Mouse (Mus musculus): ENCODE results near the gene Smim26. TPM values are rescaled to one million over a fixed set of nuclear protein-coding genes. Genes with fewer than 3 reads are reported as not detected.
A peak's percentile ranks its signal among the peaks of the same experiment; 100 is the strongest.
"Not testable (repeated sequence)": the region's sequence is repeated elsewhere in the genome, so short reads cannot be mapped to it uniquely, and the experiment has no call there.

Gene Smim26
- 43.3 and 46.0 TPM in 2 replicates for polyA plus RNA-seq (2016; fragmentation: Nextera tagmentation; extraction: Ambion mirVana)

DNA sequence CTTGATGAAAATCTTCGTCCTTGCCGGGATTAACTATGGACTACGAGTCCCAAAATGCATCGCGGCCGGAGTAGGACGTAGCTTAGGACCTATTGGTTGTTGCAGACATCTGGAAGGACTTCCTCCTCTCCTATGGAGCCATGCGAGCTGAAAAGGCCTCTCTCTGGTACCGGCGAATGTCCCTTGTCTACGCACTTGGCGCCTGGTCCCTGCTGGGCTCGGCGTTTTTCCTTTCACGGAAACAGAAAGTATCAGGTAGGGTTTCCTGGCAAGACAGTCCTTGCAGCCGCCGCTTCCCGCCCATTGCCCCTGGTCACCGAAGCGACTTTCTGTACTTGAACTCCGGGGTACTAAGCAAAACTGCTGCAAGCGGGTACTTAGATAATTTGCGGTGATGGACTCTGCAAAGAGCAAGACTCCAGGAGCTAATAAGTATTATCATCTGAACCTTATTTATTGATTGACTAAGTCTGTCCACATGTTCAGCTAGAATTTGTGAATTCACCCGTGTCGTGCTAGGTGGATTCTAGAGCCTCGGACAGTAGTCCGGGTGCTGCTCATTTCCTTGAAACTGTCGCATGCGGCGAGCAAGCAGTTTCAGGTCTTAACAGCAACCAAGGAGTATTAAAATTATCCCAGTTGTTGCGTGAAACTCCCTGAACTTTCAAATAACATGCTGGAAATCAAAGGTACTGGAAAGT, at the start of gene Smim26:
Gene Smim26, plus strand, starts transcription at position 104 of the 701 bp plus-strand sequence.
- Histone ChIP-seq H3K9ac (replicated peaks) (peak within 1 kb of the TSS; percentile 67), H3K27ac (no peak within 1 kb of the TSS), H3K36me3 (peaks cover 32% of the 10 kb centered on the region), H3K9me3 (no peaks in the 10 kb centered on the region), H3K4me3 (replicated peaks) (peak within 1 kb of the TSS; percentile 63), H3K4me1 (replicated peaks) (no peaks in the 10 kb centered on the region), H3K4me2 (peak within 1 kb of the TSS; percentile 69), H3K27me3 (no peaks in the 10 kb centered on the region)
- 2% methylated on average over 31 of the region's 31 CpGs for whole genome bisulfite sequencing
- peak; percentile 97 for ATAC-seq (ENCODE audit: insufficient number of reproducible peaks, insufficient read depth, low FRiP score, low TSS enrichment, low read depth)

DNA sequence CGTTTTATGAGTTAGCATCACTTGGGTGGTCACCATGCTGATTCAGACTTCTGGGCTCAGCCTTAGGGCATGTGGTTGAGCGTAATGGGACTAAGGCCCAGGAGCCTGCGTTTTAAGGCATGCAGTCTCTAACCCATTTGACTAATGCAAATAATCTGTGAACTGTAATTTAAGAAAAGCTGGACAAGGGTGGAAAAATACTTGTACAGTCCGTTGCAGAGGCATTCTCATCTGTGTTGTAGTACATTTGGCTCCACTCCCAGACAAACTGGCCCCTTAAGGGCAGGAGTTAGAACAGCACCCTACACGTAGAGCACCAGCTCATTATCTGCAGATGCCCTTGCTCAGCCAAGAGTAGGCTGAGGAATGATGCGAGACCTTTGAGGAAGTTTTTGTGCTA, 49.2 kb upstream of the Smim26 start:
- Histone ChIP-seq H3K9me3 (no peaks in the 10 kb centered on the region), H3K9ac (replicated peaks) (no peak overlapping the region), H3K36me3 (peaks cover 80% of the 10 kb centered on the region), H3K27me3 (no peaks in the 10 kb centered on the region), H3K4me3 (replicated peaks) (no peak overlapping the region), H3K4me2 (no peak overlapping the region), H3K27ac (no peak overlapping the region), H3K4me1 (replicated peaks) (0 out of 2 replicates have a peak, but pooled peaks cover 2% of the 10 kb centered on the region)
- WGBS, result 89% methylated on average over 6 of the region's 6 CpGs
- ATAC-seq (ENCODE audit: insufficient number of reproducible peaks, insufficient read depth, low FRiP score, low TSS enrichment, low read depth), result no peak

DNA sequence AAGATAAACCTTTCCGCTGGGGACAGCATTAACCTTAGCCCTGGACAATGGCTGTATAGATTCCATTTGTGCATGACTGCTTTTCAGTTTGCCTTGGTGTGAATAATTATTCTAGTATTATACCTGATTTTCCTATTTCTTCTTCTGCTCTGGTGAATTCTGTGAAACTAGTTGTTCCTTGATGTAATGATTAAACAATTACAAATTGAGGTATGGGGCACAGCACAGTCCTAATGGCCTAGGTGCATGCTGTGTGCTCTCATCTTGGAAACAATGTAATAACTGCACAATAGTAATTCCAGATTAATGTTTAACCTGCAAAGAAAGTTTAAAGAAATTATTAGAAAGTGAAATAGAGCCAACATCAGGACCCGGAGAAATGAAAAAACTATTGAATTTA, 48.8 kb upstream of the Smim26 start:
- Histone ChIP-seq H3K9me3 (no peaks in the 10 kb centered on the region), H3K4me2 (no peak overlapping the region), H3K4me3 (replicated peaks) (no peak overlapping the region), H3K36me3 (peaks cover 75% of the 10 kb centered on the region), H3K27me3 (no peaks in the 10 kb centered on the region), H3K27ac (no peak overlapping the region), H3K4me1 (replicated peaks) (0 out of 2 replicates have a peak, but pooled peaks cover 2% of the 10 kb centered on the region), H3K9ac (replicated peaks) (no peak overlapping the region)
- no peak for ATAC-seq (ENCODE audit: insufficient number of reproducible peaks, insufficient read depth, low FRiP score, low TSS enrichment, low read depth)
- WGBS, result 93% methylated on average over 2 of the region's 2 CpGs

DNA sequence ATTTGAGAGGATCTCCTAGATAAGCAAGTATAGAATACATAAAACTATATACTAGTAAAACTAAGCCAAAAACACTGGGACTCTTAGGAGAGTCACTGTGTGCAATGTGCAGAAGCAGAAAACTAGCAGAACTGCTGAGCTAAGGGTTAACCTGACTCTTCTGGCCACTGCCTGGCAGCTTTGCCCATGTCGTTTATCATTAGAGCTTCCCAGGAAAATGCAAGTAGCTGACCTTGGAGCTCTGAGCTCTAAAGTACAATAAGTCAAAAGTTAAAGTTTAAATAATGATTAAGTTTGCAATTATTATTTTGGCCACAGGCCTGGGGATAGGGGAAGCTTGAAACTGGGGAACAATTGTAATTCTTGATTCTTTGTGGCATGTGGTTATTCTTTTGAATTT, 48.4 kb upstream of the Smim26 start:
- Histone ChIP-seq H3K4me1 (replicated peaks) (0 out of 2 replicates have a peak, but pooled peaks cover 2% of the 10 kb centered on the region), H3K9ac (replicated peaks) (no peak overlapping the region), H3K27me3 (no peaks in the 10 kb centered on the region), H3K4me2 (no peak overlapping the region), H3K4me3 (replicated peaks) (no peak overlapping the region), H3K36me3 (peaks cover 71% of the 10 kb centered on the region), H3K9me3 (no peaks in the 10 kb centered on the region), H3K27ac (no peak overlapping the region)
- ATAC-seq (ENCODE audit: insufficient number of reproducible peaks, insufficient read depth, low FRiP score, low TSS enrichment, low read depth), result no peak
- 50% methylated on average over 1 of the region's 1 CpGs for WGBS

DNA sequence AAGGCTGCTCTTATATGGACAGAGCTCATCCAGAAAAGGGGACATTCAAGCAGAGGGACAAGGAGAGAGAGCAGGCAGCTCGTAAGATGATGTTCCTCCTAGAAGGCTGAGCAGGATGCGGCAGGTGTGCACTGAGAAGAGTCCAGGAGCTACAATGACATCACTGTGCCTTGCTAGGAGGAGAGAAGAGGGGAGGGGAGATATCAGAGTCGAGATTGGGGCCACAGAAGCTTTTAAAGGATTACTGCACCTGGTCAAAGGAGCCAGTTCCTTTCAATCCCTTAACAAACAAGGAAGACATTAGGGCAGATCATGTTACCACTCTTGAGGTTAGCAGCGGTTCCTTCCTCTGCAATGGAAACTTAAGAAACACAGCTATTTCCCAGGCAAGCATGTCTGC, 46.3 kb upstream of the Smim26 start:
- Histone ChIP-seq H3K27me3 (no peaks in the 10 kb centered on the region), H3K9ac (replicated peaks) (no peak overlapping the region), H3K4me3 (replicated peaks) (no peak overlapping the region), H3K4me2 (no peak overlapping the region), H3K36me3 (peaks cover 57% of the 10 kb centered on the region), H3K9me3 (no peaks in the 10 kb centered on the region), H3K4me1 (replicated peaks) (0 out of 2 replicates have a peak, but pooled peaks cover 2% of the 10 kb centered on the region), H3K27ac (no peak overlapping the region)
- WGBS, result 79% methylated on average over 4 of the region's 4 CpGs
- ATAC-seq (ENCODE audit: insufficient number of reproducible peaks, insufficient read depth, low FRiP score, low TSS enrichment, low read depth), result no peak

DNA sequence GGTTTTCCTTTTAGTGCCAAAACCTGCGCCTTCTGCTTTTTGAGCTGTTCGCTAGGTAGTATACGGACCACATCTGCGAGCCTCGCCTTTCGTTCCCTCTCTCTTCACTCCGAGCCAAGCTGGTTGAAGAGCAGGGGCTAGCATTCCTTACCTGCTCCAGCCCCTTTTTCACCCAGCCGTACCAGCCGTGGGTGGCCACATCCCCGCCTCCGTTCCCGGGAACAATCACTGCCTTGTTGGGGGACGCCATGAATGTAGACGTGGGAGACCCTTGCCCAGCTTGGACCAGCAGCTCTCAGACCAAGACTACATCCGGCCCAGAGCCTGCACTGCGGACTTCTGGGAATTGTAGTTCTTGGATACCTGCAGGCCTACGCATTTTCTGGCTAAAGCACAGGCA, 43.3 kb upstream of the Smim26 start, which contains the start of gene Rbbp9:
Gene Rbbp9, minus strand, starts transcription at position 341 of the 400 bp plus-strand sequence.
- whole genome bisulfite sequencing, result under 1% methylated on average over 17 of the region's 17 CpGs
- peak; percentile 97 for ATAC-seq (ENCODE audit: insufficient number of reproducible peaks, insufficient read depth, low FRiP score, low TSS enrichment, low read depth)
- H3K9me3 ChIP-seq, result no peaks in the 10 kb centered on the region
- H3K27ac ChIP-seq, result peak within 1 kb of the TSS; percentile 94
- peak within 1 kb of the TSS; percentile 58 for H3K4me2 ChIP-seq
- 0 out of 2 replicates have a peak, but pooled peaks cover 5% of the 10 kb centered on the region for H3K4me1 ChIP-seq (replicated peaks)
- H3K36me3 ChIP-seq, result peaks cover 30% of the 10 kb centered on the region
- H3K9ac ChIP-seq (replicated peaks), result peak within 1 kb of the TSS; percentile 75
- H3K4me3 ChIP-seq (replicated peaks), result peak within 1 kb of the TSS; percentile 61
- no peaks in the 10 kb centered on the region for H3K27me3 ChIP-seq

DNA sequence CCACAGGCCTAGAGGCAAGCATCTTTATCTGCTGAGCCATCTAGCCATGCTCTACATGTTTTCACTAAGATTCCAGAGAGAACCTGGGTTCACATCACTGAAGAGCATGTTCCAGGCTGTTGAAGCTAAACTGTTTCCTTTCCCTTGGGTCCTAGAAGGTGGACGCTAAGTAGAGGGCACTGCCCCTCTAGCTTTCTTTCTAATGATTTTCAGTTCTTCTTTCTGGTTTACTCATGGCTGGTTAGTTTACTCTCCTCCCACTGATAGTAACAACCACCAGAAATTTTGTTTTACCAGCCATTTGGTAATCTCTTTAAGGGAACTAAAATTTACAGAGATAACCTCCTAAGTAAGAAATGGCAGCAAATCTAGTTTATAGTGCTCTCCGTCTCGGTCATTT, 39.9 kb upstream of the Smim26 start:
- no peak overlapping the region for H3K27ac ChIP-seq
- WGBS, result 90% methylated on average over 3 of the region's 3 CpGs
- peaks cover under 1% of the 10 kb centered on the region; the same call in 1 of the 2 replicates for H3K36me3 ChIP-seq
- no peak overlapping the region for H3K4me3 ChIP-seq (replicated peaks)
- H3K27me3 ChIP-seq, result no peaks in the 10 kb centered on the region
- ATAC-seq (ENCODE audit: insufficient number of reproducible peaks, insufficient read depth, low FRiP score, low TSS enrichment, low read depth), result no peak
- H3K4me2 ChIP-seq, result no peak overlapping the region
- no peak overlapping the region for H3K9ac ChIP-seq (replicated peaks)
- no peaks in the 10 kb centered on the region for H3K9me3 ChIP-seq
- H3K4me1 ChIP-seq (replicated peaks), result peaks cover 16% of the 10 kb centered on the region

DNA sequence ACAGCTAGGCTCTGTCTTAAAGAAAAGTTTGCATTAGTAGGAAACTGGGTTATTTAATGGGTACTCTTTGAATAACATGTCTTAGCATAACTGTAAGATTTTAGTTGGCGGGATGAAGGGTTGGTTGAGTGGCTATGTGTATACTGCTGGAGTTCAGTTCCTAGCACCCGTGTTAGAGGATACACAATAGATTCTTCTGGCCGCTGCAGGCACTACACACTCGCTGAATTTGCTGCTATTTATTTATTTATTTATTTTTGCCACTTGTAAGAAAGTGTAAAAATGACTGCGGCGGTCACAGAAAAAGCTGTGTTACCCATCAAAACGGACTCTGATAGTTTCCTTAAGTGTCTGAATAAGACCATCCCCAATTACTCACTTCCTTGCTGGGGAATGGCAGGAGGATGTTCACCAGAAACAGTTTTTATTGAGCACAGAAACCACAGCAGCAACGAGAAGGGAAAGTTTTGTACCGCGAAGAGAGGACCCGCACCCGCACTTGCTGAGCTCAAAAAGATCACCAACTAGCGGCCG, 38.5 kb upstream of the Smim26 start:
- H3K4me1 ChIP-seq (replicated peaks), result peaks cover 14% of the 10 kb centered on the region
- no peaks in the 10 kb centered on the region for H3K27me3 ChIP-seq
- peaks cover 15% of the 10 kb centered on the region; the same call in 1 of the 2 replicates for H3K36me3 ChIP-seq
- H3K27ac ChIP-seq, result peak overlapping the region; percentile 93
- no peak for ATAC-seq (ENCODE audit: insufficient number of reproducible peaks, insufficient read depth, low FRiP score, low TSS enrichment, low read depth)
- H3K9ac ChIP-seq (replicated peaks), result peak overlapping the region; percentile 80
- H3K4me2 ChIP-seq, result peak overlapping the region; percentile 63
- H3K4me3 ChIP-seq (replicated peaks), result peak overlapping the region; percentile 75
- WGBS, result 3% methylated on average over 14 of the region's 14 CpGs
- no peaks in the 10 kb centered on the region for H3K9me3 ChIP-seq

DNA sequence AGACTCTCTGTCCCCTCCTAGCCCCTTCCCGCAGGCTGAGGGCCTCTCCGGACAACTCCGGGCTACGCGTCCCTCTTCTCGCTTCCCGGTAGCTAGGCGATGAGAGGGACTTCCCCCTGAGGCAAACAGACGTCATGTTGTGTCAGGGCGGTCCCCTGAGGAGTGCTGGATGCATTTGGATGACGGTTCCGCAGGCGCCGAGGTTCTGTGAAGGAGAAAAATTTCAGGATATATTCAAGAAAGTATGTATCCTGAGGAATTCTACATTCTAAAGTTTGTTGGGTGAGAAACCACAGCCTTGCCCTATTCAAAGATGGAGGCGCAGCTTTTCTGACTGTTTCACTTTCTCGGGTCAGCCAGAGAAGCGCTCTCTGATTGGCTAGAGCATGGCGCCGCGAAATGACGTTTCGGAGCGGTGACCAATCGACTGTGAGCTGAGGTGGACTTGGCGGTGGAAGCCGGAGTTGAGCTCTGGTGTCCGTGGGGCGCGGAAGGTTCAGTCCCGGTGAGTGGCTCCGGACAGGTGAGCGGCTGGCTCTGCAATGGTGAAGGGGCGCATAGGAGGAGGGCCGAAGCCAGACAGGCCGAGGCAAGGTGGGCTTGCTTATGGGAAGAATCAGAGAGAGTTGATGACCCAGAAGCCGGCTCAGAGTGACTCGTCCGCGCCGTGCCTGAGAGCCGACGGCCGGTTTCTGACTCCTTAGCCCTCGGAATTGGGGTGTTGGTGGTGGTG, 37.9 kb upstream of the Smim26 start, which contains the start of gene Sec23b:
Gene Sec23b, plus strand, starts transcription at position 410 of the 733 bp plus-strand sequence.
- H3K9me3 ChIP-seq, result no peaks in the 10 kb centered on the region
- peak within 1 kb of the TSS; percentile 75 for H3K4me3 ChIP-seq (replicated peaks)
- under 1% methylated on average over 44 of the region's 44 CpGs for WGBS
- peak; percentile 95 for ATAC-seq (ENCODE audit: insufficient number of reproducible peaks, insufficient read depth, low FRiP score, low TSS enrichment, low read depth)
- H3K27me3 ChIP-seq, result no peaks in the 10 kb centered on the region
- peak within 1 kb of the TSS; percentile 80 for H3K9ac ChIP-seq (replicated peaks)
- H3K27ac ChIP-seq, result peak within 1 kb of the TSS; percentile 93
- H3K36me3 ChIP-seq, result peaks cover 16% of the 10 kb centered on the region; the same call in 1 of the 2 replicates
- H3K4me2 ChIP-seq, result peak within 1 kb of the TSS; percentile 63
- H3K4me1 ChIP-seq (replicated peaks), result peaks cover 14% of the 10 kb centered on the region

DNA sequence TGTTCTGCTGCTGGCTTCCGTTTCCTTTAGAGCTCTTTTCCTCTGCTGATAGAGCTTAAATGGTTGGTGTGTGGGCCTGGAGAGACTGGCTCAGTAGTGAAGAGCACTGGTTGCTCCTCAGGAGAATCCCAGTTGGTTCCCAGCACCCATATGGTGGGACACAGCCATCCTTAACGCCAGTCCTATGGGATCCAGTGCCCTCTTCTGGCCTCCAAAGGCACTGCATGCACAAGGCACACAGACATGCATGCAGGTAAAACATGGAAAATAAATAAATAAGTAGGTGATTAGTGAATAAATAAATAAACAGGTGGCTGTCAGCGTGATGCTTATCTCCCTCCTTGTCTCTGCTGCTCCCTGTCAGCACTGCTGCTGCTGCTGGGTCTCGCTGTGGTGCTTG, 5.1 kb upstream of the Smim26 start:
- Histone ChIP-seq H3K36me3 (peaks cover 70% of the 10 kb centered on the region), H3K27ac (no peak overlapping the region), H3K27me3 (no peaks in the 10 kb centered on the region), H3K4me3 (replicated peaks) (no peak overlapping the region), H3K4me1 (replicated peaks) (no peaks in the 10 kb centered on the region), H3K9ac (replicated peaks) (no peak overlapping the region), H3K9me3 (no peaks in the 10 kb centered on the region; the same call in 1 of the 2 replicates), H3K4me2 (no peak overlapping the region)
- WGBS, result 82% methylated on average over 4 of the region's 4 CpGs
- no peak for ATAC-seq (ENCODE audit: insufficient number of reproducible peaks, insufficient read depth, low FRiP score, low TSS enrichment, low read depth)

DNA sequence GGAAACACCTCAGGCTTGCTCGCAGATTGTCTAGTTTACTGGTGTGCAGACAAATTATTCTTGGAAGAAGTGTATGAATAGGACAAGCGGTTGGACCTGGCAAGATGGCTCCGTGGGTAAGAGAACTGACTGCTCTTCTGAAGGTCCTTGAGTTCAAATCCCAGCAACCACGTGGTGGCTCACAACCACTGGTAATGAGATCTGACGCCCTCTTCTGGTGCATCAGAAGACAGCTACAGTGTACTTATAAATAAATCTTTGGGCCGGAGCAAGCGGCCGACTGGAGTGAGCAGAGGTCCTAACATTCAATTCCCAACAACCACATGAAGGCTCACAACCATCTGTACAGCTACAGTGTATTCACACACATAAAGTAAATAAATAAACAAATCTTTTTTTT, 818 bp upstream of the Smim26 start:
- not testable (repeated sequence) for H3K4me3 ChIP-seq (replicated peaks); H3K9ac ChIP-seq (replicated peaks); H3K27me3 ChIP-seq; H3K4me1 ChIP-seq (replicated peaks); H3K4me2 ChIP-seq; H3K27ac ChIP-seq; ATAC-seq (ENCODE audit: insufficient number of reproducible peaks, insufficient read depth, low FRiP score, low TSS enrichment, low read depth); H3K9me3 ChIP-seq
- peaks cover 43% of the 10 kb centered on the region for H3K36me3 ChIP-seq
- WGBS, result 71% methylated on average over 8 of the region's 8 CpGs
